Mouse (Mus musculus): ENCODE data around the gene Lypd6. TPM values are rescaled to one million over a fixed set of nuclear protein-coding genes. Genes with fewer than 3 reads are reported as not detected.

Gene Lypd6
- polyA plus RNA-seq (2015; fragmentation: Nextera tagmentation; extraction: Ambion mirVana) = 2.1 and 2.9 TPM in 2 replicates

GRCm38 (mm10) chr2:50066246-50066967 lies at the start of gene Lypd6:
TSS of gene Lypd6 (plus strand) at chr2:50066429.

Other genes starting within 250 kb of the Lypd6 start
- 190 and 202 TPM in 2 replicates for gene Mmadhc, start 230.4 kb downstream of the Lypd6 start, polyA plus RNA-seq (2015; fragmentation: Nextera tagmentation; extraction: Ambion mirVana)